Mouse (Mus musculus) neural tube, embryonic 12.5 days (tissue): ENCODE results near the gene Hist1h1t. TPM values are rescaled to one million over a fixed set of nuclear protein-coding genes. Genes with fewer than 3 reads are reported as not detected.

ENCODE experiments used
- ATAC-seq: fragments of 200-750 bp; cut with Nextera tagmentation; 2 replicates; pipeline ENCODE4 v1.8.0; 2017; ENCODE audit warnings: low read depth, mild to moderate bottlenecking, moderate TSS enrichment, moderate library complexity; ENCODE audit not compliant: low FRiP score
- H3K27ac ChIP-seq: fragments of 300-500 bp; sonication (generic); 2 replicates; pipeline ENCODE4 v1.5.1; 2016
- H3K27me3 ChIP-seq: fragments of 300-500 bp; sonication (generic); replicated peaks from 2 replicates; pipeline ENCODE4 v1.6.1; 2016; ENCODE audit warnings: mild to moderate bottlenecking
- H3K36me3 ChIP-seq: fragments of 300-500 bp; sonication (generic); 2 replicates; pipeline ENCODE4 v1.6.1; 2016; ENCODE audit warnings: mild to moderate bottlenecking
- H3K4me1 ChIP-seq: fragments of 300-500 bp; sonication (generic); 2 replicates; pipeline ENCODE4 v1.6.1; 2016
- H3K4me2 ChIP-seq: fragments of 300-500 bp; sonication (generic); replicated peaks from 2 replicates; pipeline ENCODE4 v1.6.1; 2016; ENCODE audit warnings: mild to moderate bottlenecking
- H3K4me3 ChIP-seq: fragments of 300-500 bp; sonication (generic); 2 replicates; pipeline ENCODE4 v1.5.1; 2016
- H3K9ac ChIP-seq: fragments of 300-500 bp; sonication (generic); 2 replicates; pipeline ENCODE4 v1.6.1; 2016; ENCODE audit warnings: mild to moderate bottlenecking
- H3K9me3 ChIP-seq: fragments of 300-500 bp; sonication (generic); 2 replicates; pipeline ENCODE4 v1.6.1; 2016; ENCODE audit warnings: mild to moderate bottlenecking
- WGBS: fragments of 180-500 bp; shearing (Covaris S2); methylation state at CpG from one replicate; pipeline ENCODE4 v1.1.7; 2016; 5-methylcytosine and 5-hydroxymethylcytosine counted together
- polyA plus RNA-seq: library from polyadenylated mRNA; unstranded; fragments of >200 nt; fragmentation: Nextera tagmentation; extraction: Ambion mirVana; gene quantifications from 2 replicates; pipeline ENCODE4 v1.2.1, GENCODE M21; 2016

The Hist1h1t gene
- polyA plus RNA-seq, 1 experiment from 2014 or later: not detected

GRCm38 (mm10) chr13:23725213-23725612 lies 29.6 kb downstream of the Hist1h1t start:
- no peak for ATAC-seq
- WGBS: 33% methylated on average over 1 of the region's 1 CpGs
- H3K9ac ChIP-seq: no peak overlapping the region
- no peak overlapping the region for H3K4me2 ChIP-seq
- no peaks in the 10 kb centered on the region for H3K27me3 ChIP-seq
- no peak overlapping the region for H3K4me3 ChIP-seq
- H3K36me3 ChIP-seq: no peaks in the 10 kb centered on the region
- H3K9me3 ChIP-seq: no peaks in the 10 kb centered on the region
- no peak overlapping the region for H3K27ac ChIP-seq
- no peaks in the 10 kb centered on the region for H3K4me1 ChIP-seq

- Histone ChIP-seq H3K27ac (no peak overlapping the region), H3K9ac (no peak overlapping the region), H3K4me2 (no peak overlapping the region), H3K4me3 (no peak overlapping the region), H3K27me3 (no peaks in the 10 kb centered on the region), H3K36me3 (no peaks in the 10 kb centered on the region), H3K9me3 (no peaks in the 10 kb centered on the region), H3K4me1 (no peaks in the 10 kb centered on the region)
- no peak for ATAC-seq
- 91% methylated on average over 18 of the region's 18 CpGs for WGBS
These were observed 33.0 kb downstream of the Hist1h1t start for GRCm38 (mm10) chr13:23728472-23729191.

- no peaks in the 10 kb centered on the region for H3K27me3 ChIP-seq
- H3K4me2 ChIP-seq: no peak overlapping the region
- WGBS: 95% methylated on average over 9 of the region's 9 CpGs
- no peaks in the 10 kb centered on the region for H3K4me1 ChIP-seq
- H3K36me3 ChIP-seq: no peaks in the 10 kb centered on the region
- no peak for ATAC-seq
- H3K27ac ChIP-seq: no peak overlapping the region
- no peak overlapping the region for H3K4me3 ChIP-seq
- H3K9ac ChIP-seq: no peak overlapping the region
- H3K9me3 ChIP-seq: no peaks in the 10 kb centered on the region
These were observed 33.5 kb downstream of the Hist1h1t start for GRCm38 (mm10) chr13:23729192-23729525.

- Histone ChIP-seq H3K4me2 (no peak overlapping the region), H3K9ac (no peak overlapping the region), H3K4me1 (no peaks in the 10 kb centered on the region), H3K27ac (no peak overlapping the region), H3K27me3 (no peaks in the 10 kb centered on the region), H3K9me3 (no peaks in the 10 kb centered on the region), H3K36me3 (no peaks in the 10 kb centered on the region), H3K4me3 (no peak overlapping the region)
- ATAC-seq: no peak
- WGBS: 90% methylated on average over 5 of the region's 5 CpGs
These were observed 34.1 kb downstream of the Hist1h1t start for GRCm38 (mm10) chr13:23729706-23730105.

GRCm38 (mm10) chr13:23730479-23730878 lies 34.9 kb downstream of the Hist1h1t start:
- WGBS: 30% methylated on average over 8 of the region's 8 CpGs
- no peak overlapping the region for H3K4me3 ChIP-seq
- no peaks in the 10 kb centered on the region for H3K4me1 ChIP-seq
- H3K27me3 ChIP-seq: no peaks in the 10 kb centered on the region
- no peaks in the 10 kb centered on the region for H3K36me3 ChIP-seq
- H3K9me3 ChIP-seq: no peaks in the 10 kb centered on the region
- H3K9ac ChIP-seq: no peak overlapping the region
- no peak overlapping the region for H3K27ac ChIP-seq
- no peak for ATAC-seq
- H3K4me2 ChIP-seq: no peak overlapping the region

GRCm38 (mm10) chr13:23732156-23732804 lies 36.7 kb downstream of the Hist1h1t start:
- no peaks in the 10 kb centered on the region for H3K36me3 ChIP-seq
- H3K27me3 ChIP-seq: no peaks in the 10 kb centered on the region
- H3K4me2 ChIP-seq: no peak overlapping the region
- H3K9ac ChIP-seq: no peak overlapping the region
- ATAC-seq: no peak
- H3K27ac ChIP-seq: no peak overlapping the region
- no peaks in the 10 kb centered on the region for H3K9me3 ChIP-seq
- no peaks in the 10 kb centered on the region for H3K4me1 ChIP-seq
- no peak overlapping the region for H3K4me3 ChIP-seq
- WGBS: 26% methylated on average over 8 of the region's 8 CpGs

- no peak for ATAC-seq
- Histone ChIP-seq H3K4me2 (no peak overlapping the region), H3K9me3 (no peaks in the 10 kb centered on the region), H3K4me1 (peaks cover 10% of the 10 kb centered on the region), H3K4me3 (no peak overlapping the region), H3K27ac (no peak overlapping the region), H3K9ac (no peak overlapping the region), H3K27me3 (no peaks in the 10 kb centered on the region), H3K36me3 (no peaks in the 10 kb centered on the region)
- 69% methylated on average over 5 of the region's 5 CpGs for WGBS
These were observed 41.5 kb downstream of the Hist1h1t start for GRCm38 (mm10) chr13:23737091-23737490.

GRCm38 (mm10) chr13:23738041-23738440 lies 42.4 kb downstream of the Hist1h1t start:
- H3K27ac ChIP-seq: no peak overlapping the region; the same call in 1 of the 2 replicates
- H3K27me3 ChIP-seq: no peaks in the 10 kb centered on the region
- H3K4me2 ChIP-seq: peak overlapping the region; percentile 97
- ATAC-seq: 0 out of 2 replicates have a peak, but pooled peaks have one; percentile 30
- 0 out of 2 replicates have a peak overlapping the region, but pooled peaks have one; percentile 73 for H3K9ac ChIP-seq
- H3K4me3 ChIP-seq: no peak overlapping the region
- no peaks in the 10 kb centered on the region for H3K9me3 ChIP-seq
- H3K4me1 ChIP-seq: peaks cover 10% of the 10 kb centered on the region
- H3K36me3 ChIP-seq: no peaks in the 10 kb centered on the region
- 23% methylated on average over 4 of the region's 4 CpGs for WGBS

- peak within 1 kb of the TSS; percentile 48 for H3K4me3 ChIP-seq
- peaks cover 10% of the 10 kb centered on the region for H3K4me1 ChIP-seq
- H3K36me3 ChIP-seq: no peaks in the 10 kb centered on the region
- peak within 1 kb of the TSS; percentile 73 for H3K9ac ChIP-seq
- ATAC-seq: peak; percentile 95
- H3K4me2 ChIP-seq: peak within 1 kb of the TSS; percentile 97
- no peaks in the 10 kb centered on the region for H3K9me3 ChIP-seq
- under 1% methylated on average over 36 of the region's 38 CpGs for WGBS
- H3K27ac ChIP-seq: peak within 1 kb of the TSS; percentile 90
- no peaks in the 10 kb centered on the region for H3K27me3 ChIP-seq
These were observed 43.1 kb downstream of the Hist1h1t start, which contains the start of gene Hist1h1c for GRCm38 (mm10) chr13:23738677-23739068. TSS of gene Hist1h1c (plus strand) at chr13:23738808.

GRCm38 (mm10) chr13:23739069-23739921 lies 43.7 kb downstream of the Hist1h1t start:
- peaks cover 10% of the 10 kb centered on the region for H3K4me1 ChIP-seq
- peak overlapping the region; percentile 48 for H3K4me3 ChIP-seq
- under 1% methylated on average over 39 of the region's 39 CpGs for WGBS
- no peaks in the 10 kb centered on the region for H3K9me3 ChIP-seq
- peak overlapping the region; percentile 73 for H3K9ac ChIP-seq
- peak overlapping the region; percentile 97 for H3K4me2 ChIP-seq
- no peaks in the 10 kb centered on the region for H3K36me3 ChIP-seq
- ATAC-seq: peak; percentile 91
- H3K27ac ChIP-seq: peak overlapping the region; percentile 90
- no peaks in the 10 kb centered on the region for H3K27me3 ChIP-seq

- Histone ChIP-seq H3K9me3 (no peaks in the 10 kb centered on the region), H3K36me3 (no peaks in the 10 kb centered on the region), H3K27ac (peak overlapping the region; percentile 90), H3K4me2 (peak overlapping the region; percentile 97), H3K4me1 (peaks cover 10% of the 10 kb centered on the region), H3K4me3 (peak overlapping the region; percentile 48), H3K27me3 (no peaks in the 10 kb centered on the region), H3K9ac (peak overlapping the region; percentile 73)
- ATAC-seq: no peak
- 2% methylated on average over 14 of the region's 14 CpGs for WGBS
These were observed 44.3 kb downstream of the Hist1h1t start for GRCm38 (mm10) chr13:23739922-23740252.

GRCm38 (mm10) chr13:23740256-23740840 lies 44.7 kb downstream of the Hist1h1t start:
- WGBS: 33% methylated on average over 13 of the region's 13 CpGs
- Histone ChIP-seq H3K27ac (peak overlapping the region; percentile 90), H3K4me3 (peak overlapping the region; percentile 48), H3K27me3 (no peaks in the 10 kb centered on the region), H3K9me3 (no peaks in the 10 kb centered on the region), H3K4me1 (peaks cover 10% of the 10 kb centered on the region), H3K9ac (peak overlapping the region; percentile 73), H3K36me3 (no peaks in the 10 kb centered on the region), H3K4me2 (peak overlapping the region; percentile 97)
- no peak for ATAC-seq
